Mouse (Mus musculus) midbrain, embryonic 16.5 days (tissue): ENCODE measurements around the gene Cdc5l. TPM values are rescaled to one million over a fixed set of nuclear protein-coding genes. Genes with fewer than 3 reads are reported as not detected.

ENCODE experiments used
- ATAC-seq: fragments of 200-750 bp; cut with Nextera tagmentation; 2 replicates; pipeline ENCODE4 v1.8.0; 2017; ENCODE audit warnings: moderate TSS enrichment
- H3K27ac ChIP-seq: fragments of 300-500 bp; sonication (generic); 2 replicates; pipeline ENCODE4 v1.5.1; 2014; ENCODE audit warnings: mild to moderate bottlenecking, low read length, mixed read lengths
- H3K27me3 ChIP-seq: fragments of 300-500 bp; sonication (generic); 2 replicates; pipeline ENCODE4 v1.6.1; 2014; ENCODE audit warnings: low read depth, low read length, mixed read lengths; ENCODE audit not compliant: control insufficient read depth, insufficient read depth
- H3K36me3 ChIP-seq: fragments of 300-500 bp; sonication (generic); 2 replicates; pipeline ENCODE4 v1.6.1; 2014; ENCODE audit warnings: mild to moderate bottlenecking, low read length, moderate library complexity, mixed read lengths; ENCODE audit not compliant: control insufficient read depth, insufficient read depth
- H3K4me1 ChIP-seq: fragments of 300-500 bp; sonication (generic); 2 replicates; pipeline ENCODE4 v1.6.1; 2014; ENCODE audit warnings: mild to moderate bottlenecking, low read length, mixed read lengths; ENCODE audit not compliant: control insufficient read depth, insufficient read depth
- H3K4me2 ChIP-seq: fragments of 300-500 bp; sonication (generic); 2 replicates; pipeline ENCODE4 v1.6.1; 2014; ENCODE audit warnings: mild to moderate bottlenecking, low read length, mixed read lengths
- H3K4me3 ChIP-seq: fragments of 300-500 bp; sonication (generic); 2 replicates; pipeline ENCODE4 v1.5.1; 2014; ENCODE audit warnings: low read depth, mild to moderate bottlenecking, low read length, moderate library complexity, mixed read lengths
- H3K9ac ChIP-seq: fragments of 300-500 bp; sonication (generic); 2 replicates; pipeline ENCODE4 v1.6.1; 2014; ENCODE audit warnings: low read depth, low read length, mixed read lengths
- H3K9me3 ChIP-seq: fragments of 300-500 bp; sonication (generic); replicated peaks from 2 replicates; pipeline ENCODE4 v1.6.1; 2014; ENCODE audit warnings: mild to moderate bottlenecking, low read length, mixed read lengths; ENCODE audit not compliant: control insufficient read depth, poor library complexity, severe bottlenecking
- WGBS: fragments of 180-500 bp; shearing (Covaris S2); extraction: QIAGEN DNeasy Blood & Tissue Kit; methylation state at CpG from one replicate; pipeline ENCODE4 v1.1.7; 2014; 5-methylcytosine and 5-hydroxymethylcytosine counted together
- polyA plus RNA-seq: library from polyadenylated mRNA; unstranded; fragments of >200 nt; fragmentation: Nextera tagmentation; extraction: Ambion mirVana; gene quantifications from 2 replicates; pipeline ENCODE4 v1.2.1, GENCODE M21; 2015

Cdc5l gene
- polyA plus RNA-seq, 1 experiment from 2014 or later: 58.6 TPM

GRCm38 (mm10) chr17:45370535-45370934 is 63.0 kb downstream of the Cdc5l start:
- H3K27me3 ChIP-seq: no peaks in the 10 kb centered on the region
- H3K4me3 ChIP-seq: no peak overlapping the region
- H3K9ac ChIP-seq: no peak overlapping the region
- H3K4me2 ChIP-seq: no peak overlapping the region
- no peaks in the 10 kb centered on the region; the same call in 1 of the 2 replicates for H3K4me1 ChIP-seq
- no peaks in the 10 kb centered on the region for H3K36me3 ChIP-seq
- no peak for ATAC-seq
- H3K27ac ChIP-seq: no peak overlapping the region
- no peaks in the 10 kb centered on the region for H3K9me3 ChIP-seq
- 32% methylated on average over 4 of the region's 5 CpGs for WGBS

DNA sequence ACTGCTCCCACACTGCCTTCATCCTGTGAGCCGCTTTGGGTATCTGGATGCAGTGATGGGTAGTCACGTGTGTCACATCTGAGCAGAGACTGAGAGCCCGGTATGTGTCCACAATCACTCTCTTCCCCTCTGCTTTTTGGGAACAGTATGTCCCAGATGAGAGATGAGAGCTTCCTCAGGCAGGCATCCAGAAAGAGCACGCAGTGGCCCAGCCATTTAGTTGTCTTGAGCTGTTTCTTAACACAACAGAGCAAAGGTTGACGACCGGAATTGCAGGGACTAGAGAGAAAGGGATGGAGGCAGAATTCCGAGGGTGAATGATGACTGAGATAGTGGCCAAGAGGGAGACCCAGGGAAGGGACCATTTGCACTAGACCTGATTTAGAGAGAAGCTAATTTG is 68.7 kb downstream of the Cdc5l start:
- H3K9me3 ChIP-seq: no peaks in the 10 kb centered on the region
- 76% methylated on average over 7 of the region's 7 CpGs for WGBS
- no peak overlapping the region for H3K27ac ChIP-seq
- H3K36me3 ChIP-seq: no peaks in the 10 kb centered on the region
- H3K4me3 ChIP-seq: no peak overlapping the region
- no peaks in the 10 kb centered on the region for H3K4me1 ChIP-seq
- no peaks in the 10 kb centered on the region for H3K27me3 ChIP-seq
- no peak overlapping the region for H3K4me2 ChIP-seq
- no peak overlapping the region for H3K9ac ChIP-seq
- ATAC-seq: no peak

DNA sequence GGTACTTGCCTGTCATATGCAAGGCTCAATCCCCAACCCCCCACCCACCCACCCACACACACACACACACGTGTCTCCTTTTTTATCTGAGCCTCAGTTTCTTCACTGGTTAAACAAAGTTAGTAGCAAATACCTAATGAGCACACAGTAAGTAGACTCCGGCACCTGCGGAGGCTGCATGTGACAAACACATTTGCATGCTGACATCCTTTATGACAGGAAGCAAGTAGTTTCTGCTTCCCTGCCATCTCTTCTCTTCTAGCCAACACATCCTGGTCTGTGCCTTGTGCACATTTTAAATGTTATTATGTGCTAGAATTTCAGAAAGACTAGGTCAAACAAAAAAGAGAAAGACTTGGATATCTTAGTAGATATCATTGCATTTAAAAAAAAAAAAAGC is 72.6 kb downstream of the Cdc5l start:
- ATAC-seq: no peak
- H3K27me3 ChIP-seq: no peaks in the 10 kb centered on the region

DNA sequence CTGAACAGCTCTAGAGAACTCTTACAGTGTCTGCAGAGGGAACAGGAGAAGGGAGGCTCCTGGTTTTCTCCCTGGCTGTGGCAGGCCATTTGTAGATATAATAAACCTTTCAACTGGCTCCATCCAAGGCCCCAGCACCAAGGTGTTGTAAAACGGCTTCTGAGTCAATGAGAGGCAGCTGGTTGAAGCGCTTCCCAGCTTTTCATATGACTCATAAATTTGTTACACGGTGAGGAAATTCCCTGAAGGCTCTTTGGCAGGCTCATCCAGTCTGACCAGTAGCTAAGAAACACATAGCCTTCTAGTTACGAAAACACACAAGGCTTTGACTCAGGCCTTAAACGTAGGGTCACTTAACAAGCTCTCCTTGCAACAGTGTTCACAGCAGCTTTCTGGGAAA is 74.1 kb downstream of the Cdc5l start:
- Histone ChIP-seq H3K36me3 (no peaks in the 10 kb centered on the region), H3K27me3 (no peaks in the 10 kb centered on the region), H3K9ac (no peak overlapping the region), H3K27ac (no peak overlapping the region), H3K4me1 (no peaks in the 10 kb centered on the region), H3K4me2 (no peak overlapping the region), H3K9me3 (no peaks in the 10 kb centered on the region), H3K4me3 (no peak overlapping the region)
- ATAC-seq: no peak
- WGBS: 79% methylated on average over 5 of the region's 5 CpGs

More for the DNA sequence above, 72.6 kb downstream of the Cdc5l start:
- Histone ChIP-seq H3K9me3 (no peaks in the 10 kb centered on the region), H3K4me1 (no peaks in the 10 kb centered on the region), H3K9ac (no peak overlapping the region), H3K4me3 (no peak overlapping the region), H3K27ac (no peak overlapping the region), H3K4me2 (no peak overlapping the region), H3K36me3 (no peaks in the 10 kb centered on the region)
- WGBS: 93% methylated on average over 3 of the region's 3 CpGs

DNA sequence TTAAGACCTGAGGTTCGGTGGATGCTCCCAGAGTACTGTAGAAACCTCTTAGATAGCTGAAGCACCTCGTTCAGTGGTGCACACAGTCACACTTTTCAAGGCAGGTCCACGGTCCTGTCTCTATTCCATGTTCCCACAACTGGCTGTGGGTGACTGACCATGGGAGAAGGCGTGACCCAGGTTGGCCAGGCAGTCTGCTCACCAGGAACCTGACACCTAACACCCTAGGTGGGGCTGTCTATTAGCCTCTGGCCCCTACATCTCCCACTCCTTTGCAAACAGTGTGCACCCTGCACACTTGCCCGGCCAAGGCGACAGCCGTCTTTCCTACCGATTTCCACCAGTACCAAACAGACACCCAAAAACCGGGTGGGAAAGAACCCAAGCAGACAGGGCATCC is 77.1 kb downstream of the Cdc5l start:
- 73% methylated on average over 9 of the region's 9 CpGs for WGBS
- Histone ChIP-seq H3K36me3 (no peaks in the 10 kb centered on the region), H3K4me3 (no peak overlapping the region), H3K4me2 (no peak overlapping the region), H3K27ac (no peak overlapping the region), H3K27me3 (no peaks in the 10 kb centered on the region), H3K4me1 (no peaks in the 10 kb centered on the region), H3K9me3 (no peaks in the 10 kb centered on the region), H3K9ac (no peak overlapping the region)
- ATAC-seq: no peak

DNA sequence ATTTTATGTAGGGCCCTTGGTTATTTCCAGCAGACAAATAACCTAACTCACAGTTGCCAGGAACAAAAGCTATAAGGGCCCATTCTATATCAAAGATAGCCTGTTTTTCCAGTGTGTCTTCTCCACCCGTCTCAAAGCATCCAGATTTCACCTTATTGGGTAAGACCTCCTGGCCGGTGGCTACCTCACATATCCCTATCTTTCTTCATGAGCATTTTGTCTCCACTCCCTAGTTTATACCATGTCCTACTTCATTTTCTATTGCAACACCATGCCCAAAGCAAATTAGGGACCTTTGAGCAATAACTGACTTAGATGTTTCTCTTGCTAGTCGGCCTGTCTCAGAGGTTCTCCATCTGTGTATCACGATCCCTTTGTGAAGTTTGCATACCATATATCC is 85.6 kb downstream of the Cdc5l start:
- H3K36me3 ChIP-seq: no peaks in the 10 kb centered on the region
- H3K4me2 ChIP-seq: no peak overlapping the region
- 95% methylated on average over 4 of the region's 4 CpGs for WGBS
- H3K9ac ChIP-seq: no peak overlapping the region
- ATAC-seq: no peak
- no peak overlapping the region for H3K4me3 ChIP-seq
- H3K27me3 ChIP-seq: no peaks in the 10 kb centered on the region
- H3K9me3 ChIP-seq: no peaks in the 10 kb centered on the region
- no peaks in the 10 kb centered on the region for H3K4me1 ChIP-seq
- no peak overlapping the region for H3K27ac ChIP-seq

Other genes starting within 250 kb of the Cdc5l start
- gene Spats1, start 41.7 kb upstream of the Cdc5l start, polyA plus RNA-seq: 2.5 and 3.1 TPM in 2 replicates
- 17.6 and 18.2 TPM in 2 replicates for gene Aars2, start 73.1 kb upstream of the Cdc5l start, polyA plus RNA-seq
- gene Tcte1, start 89.7 kb upstream of the Cdc5l start, polyA plus RNA-seq: 4.3 and 5.0 TPM in 2 replicates
- 31.0 and 32.5 TPM in 2 replicates for gene Tmem151b, start 115.9 kb upstream of the Cdc5l start, polyA plus RNA-seq
- gene Nfkbie, start 122.0 kb upstream of the Cdc5l start, polyA plus RNA-seq: 3.6 and 3.7 TPM in 2 replicates
- 76.0 and 79.6 TPM in 2 replicates for gene Slc35b2, start 130.1 kb upstream of the Cdc5l start, polyA plus RNA-seq
- gene Hsp90ab1, start 139.5 kb upstream of the Cdc5l start, polyA plus RNA-seq: 1,403 and 1,446 TPM in 2 replicates
- gene Slc29a1, start 165.9 kb upstream of the Cdc5l start, polyA plus RNA-seq: 37.8 and 40.7 TPM in 2 replicates
- not detected in 2 replicates for gene Mymx, start 168.4 kb upstream of the Cdc5l start, polyA plus RNA-seq
- gene Capn11, start 225.6 kb upstream of the Cdc5l start, polyA plus RNA-seq: 0.46 and 0.89 TPM in 2 replicates